Mouse (Mus musculus) adrenal gland, adult (tissue): Measurements from ENCODE around the gene Dscaml1.

Source experiments
- DNase-seq, 2 experiments: peaks; one replicate each; pipeline ENCODE4 v3.0.0; 2022 to 2023; ENCODE audit warnings: low spot score in 1 of 2; ENCODE audit not compliant: inconsistent age in 2 of 2

The Dscaml1 gene

DNA sequence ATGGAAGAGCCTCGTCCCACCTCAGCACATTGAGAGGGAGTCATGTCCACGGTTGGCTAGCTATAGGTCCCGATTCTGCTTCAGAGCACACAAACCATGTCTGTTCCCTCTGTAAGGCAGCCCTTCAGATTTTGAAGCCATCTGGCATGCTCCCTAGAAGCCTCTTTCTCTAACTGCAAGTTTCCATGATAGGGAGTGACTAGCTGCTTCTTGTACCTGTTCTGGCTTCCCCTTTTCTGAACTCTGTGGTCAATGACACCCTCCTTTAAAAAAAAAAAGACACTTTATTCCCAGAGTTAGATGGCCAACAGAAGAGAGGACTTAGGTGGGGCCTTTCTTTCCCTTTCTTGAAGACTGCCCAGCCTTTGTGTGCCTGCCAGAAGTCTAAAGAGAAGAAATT lies 130.5 kb downstream of the Dscaml1 start:
- DNase-seq: no peak

DNA sequence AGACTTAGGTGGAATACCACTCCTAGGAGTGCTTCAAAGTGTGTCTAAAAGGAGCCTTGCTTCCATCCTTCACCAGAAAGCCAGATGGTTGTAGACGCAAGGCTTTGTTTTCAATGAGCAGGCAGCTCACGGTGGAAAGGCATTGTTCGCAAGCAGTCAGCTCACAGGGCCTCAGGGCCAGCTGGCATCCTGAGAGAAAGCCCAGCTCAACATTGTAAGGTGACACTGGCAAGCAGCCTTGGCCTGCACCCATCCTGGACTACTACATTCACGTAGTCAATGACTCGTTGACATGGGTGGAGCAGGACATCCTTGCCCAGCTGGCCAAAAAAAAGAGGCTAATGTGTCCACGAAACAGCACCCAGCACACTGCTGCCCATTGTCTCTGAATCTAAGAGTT lies 134.6 kb downstream of the Dscaml1 start:
- no peak for DNase-seq

GRCm38 (mm10) chr9:45566843-45567578 lies 140.6 kb downstream of the Dscaml1 start:
- no peak for DNase-seq

DNA sequence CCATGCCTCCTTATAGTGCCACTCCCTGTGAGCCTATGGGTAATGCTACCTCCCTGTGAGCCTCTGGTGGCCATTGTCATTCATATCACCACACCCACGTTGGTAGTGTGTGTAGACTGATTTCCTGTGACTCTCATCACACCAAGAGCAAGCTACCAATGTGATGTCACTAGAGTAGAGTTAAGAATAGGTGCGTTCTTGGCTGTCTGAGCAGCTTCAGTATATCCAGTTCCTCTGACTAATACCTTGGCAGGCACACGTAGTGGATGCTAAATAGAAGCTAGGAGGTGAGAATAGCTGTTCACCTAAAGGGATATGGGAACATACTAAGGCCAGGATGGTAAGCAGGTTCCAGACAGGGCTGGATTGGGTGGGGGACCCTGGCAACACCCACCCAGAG lies 143.3 kb downstream of the Dscaml1 start:
- no peak for DNase-seq

DNA sequence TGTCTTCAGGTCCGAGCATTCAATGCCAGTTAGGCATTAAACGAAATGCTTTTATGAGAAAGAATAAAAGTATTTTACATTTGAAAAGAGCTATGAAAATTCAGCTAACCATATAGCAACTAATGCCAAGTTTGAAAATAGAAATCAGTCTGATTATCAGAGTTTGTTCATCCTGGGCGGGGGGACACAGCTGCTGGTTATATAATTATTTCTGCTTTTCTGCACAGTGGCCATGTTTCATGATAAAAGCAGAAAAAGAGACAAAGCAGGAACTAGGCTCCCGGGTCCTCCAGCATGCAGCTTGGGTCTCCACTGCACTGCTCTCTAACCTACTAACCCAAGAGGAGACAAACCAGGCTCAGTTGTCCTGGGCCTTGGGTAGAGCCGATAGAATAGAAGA lies 143.9 kb downstream of the Dscaml1 start:
- DNase-seq: no peak

DNA sequence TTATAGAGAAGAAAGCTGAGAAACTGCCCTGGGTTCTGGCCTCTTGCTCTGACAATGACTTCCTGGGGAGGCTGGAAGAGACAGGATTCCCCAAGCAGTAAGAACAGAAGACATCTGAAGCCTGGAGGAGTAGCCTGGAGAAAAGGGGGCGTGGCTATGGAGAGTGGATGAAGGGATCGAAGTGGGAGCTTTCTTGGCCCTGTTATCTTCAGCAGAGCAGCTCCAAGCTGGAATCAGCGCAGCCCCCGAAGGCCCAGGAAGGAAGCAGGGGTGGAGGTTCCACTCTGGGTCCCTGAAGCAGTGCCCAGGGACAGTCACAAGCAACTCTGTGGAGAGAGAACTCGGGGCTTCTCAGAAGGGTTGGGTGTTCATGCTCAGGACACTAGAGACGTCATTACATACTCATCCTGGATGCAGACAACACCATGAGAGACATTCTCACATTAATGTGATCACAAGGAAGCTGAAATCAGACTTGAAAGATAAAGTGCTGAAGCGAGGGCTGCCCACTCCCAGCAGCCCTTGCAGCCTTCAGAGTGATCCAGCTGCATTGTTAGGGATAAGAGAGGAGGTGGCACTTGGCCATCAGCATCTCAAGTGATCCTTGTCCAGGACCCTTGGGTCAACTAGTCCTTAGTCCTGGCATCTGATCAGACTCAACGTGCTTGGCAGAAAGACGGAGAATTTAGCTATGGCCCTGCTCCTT lies 146.5 kb downstream of the Dscaml1 start:
- no peak for DNase-seq

DNA sequence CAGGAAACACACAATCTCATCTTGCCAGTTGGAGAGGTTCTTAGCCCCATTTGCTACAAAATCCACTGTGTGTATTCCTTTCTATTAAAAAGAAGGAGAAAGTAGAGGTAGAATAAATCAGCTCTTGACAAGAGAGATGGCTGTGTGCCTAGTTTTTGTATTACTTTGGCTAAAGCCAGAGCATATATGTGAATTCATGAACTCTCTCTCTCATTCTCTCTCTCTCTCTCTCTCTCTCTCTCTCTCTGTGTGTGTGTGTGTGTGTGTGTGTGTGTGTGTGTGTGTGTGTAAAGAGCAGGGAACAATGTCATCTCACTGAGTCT lies 147.0 kb downstream of the Dscaml1 start:
- no peak for DNase-seq

- DNase-seq: no peak
Observed at GRCm38 (mm10) chr9:45574021-45574420, 147.6 kb downstream of the Dscaml1 start.

DNA sequence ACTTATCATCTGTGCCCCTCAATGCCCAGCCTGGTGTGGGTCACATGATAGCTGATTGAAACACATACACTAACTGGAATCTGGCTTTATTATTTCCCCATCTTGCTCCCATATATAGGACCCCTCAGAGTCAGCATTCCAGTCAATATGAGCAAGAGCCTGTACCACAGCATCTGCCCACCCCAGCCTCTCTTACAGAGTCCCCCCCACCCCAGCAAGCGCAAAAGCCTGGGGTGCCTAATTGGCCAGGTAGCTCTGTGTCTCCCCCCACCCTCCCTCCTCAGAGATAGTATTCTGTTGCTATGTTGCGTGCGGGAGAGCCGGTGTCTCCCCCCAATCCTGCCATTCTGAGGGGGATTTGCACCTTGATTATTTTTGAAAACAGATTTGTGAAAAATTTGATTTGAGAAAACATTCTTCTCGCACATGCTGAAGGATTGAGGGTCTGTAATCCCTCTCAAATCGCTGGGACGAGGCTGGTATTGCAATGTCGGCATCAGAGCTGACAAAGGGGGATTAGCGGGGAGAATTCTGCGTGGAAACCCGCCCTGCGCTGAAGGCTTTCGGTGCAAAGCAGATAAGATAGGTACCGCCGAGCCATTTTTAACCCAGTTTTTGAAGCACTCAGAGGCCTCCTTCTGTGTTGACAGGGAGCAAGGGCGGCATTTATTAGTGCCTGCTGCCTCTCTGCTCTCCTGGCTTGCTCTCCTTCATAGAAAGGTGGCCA lies 153.8 kb downstream of the Dscaml1 start:
- no peak for DNase-seq

GRCm38 (mm10) chr9:45586475-45586874 lies 160.0 kb downstream of the Dscaml1 start:
- no peak for DNase-seq

GRCm38 (mm10) chr9:45587704-45588103 lies 161.3 kb downstream of the Dscaml1 start:
- no peak for DNase-seq

GRCm38 (mm10) chr9:45589867-45590266 lies 163.4 kb downstream of the Dscaml1 start:
- peak; percentile 33 to 81 for DNase-seq

GRCm38 (mm10) chr9:45591061-45591460 lies 164.6 kb downstream of the Dscaml1 start:
- no peak for DNase-seq

DNA sequence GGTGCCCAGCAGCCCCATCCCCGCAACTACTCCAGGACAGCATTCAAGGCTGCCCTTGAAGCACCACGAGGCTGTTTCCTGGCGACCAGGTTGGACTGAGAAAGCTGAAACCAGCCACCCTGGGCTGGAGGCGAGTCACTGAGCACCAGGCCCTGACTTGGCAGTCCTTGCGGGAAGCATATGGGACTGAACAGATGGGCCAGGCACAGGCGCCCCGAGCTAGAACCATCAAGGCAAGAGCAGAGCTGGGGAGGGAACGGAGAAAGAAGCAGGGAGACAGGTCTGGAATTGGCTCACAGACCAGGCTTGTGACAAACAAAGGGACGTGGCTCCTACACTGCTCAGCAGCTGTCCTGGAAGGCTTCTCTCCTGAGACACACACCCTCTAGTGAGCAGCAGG lies 165.9 kb downstream of the Dscaml1 start:
- peak; percentile 9 to 45 for DNase-seq

- DNase-seq: no peak
Observed at GRCm38 (mm10) chr9:45598117-45598516, 171.7 kb downstream of the Dscaml1 start.

GRCm38 (mm10) chr9:45599377-45599776 lies 172.9 kb downstream of the Dscaml1 start:
- DNase-seq: no peak

DNA sequence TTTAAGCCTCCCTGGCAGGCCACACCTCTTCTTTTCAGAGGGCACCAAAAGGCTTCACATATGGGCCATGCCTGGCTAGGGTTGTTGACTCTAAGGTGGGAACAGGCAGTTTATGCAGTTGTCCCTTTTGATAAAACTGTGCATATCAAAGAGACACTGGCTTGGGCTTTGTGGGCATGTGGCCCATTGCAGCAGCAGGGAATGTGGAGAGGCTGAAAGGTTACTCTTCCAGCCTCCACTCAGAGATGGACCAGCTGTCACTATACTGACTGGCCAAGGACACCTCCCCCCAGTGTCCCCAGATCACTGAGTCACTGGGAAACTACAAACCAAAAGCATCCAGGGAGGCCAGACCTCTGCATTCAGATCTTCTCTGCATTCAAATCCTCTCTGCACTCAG lies 180.9 kb downstream of the Dscaml1 start:
- DNase-seq: no peak

- DNase-seq: no peak
Observed at GRCm38 (mm10) chr9:45608097-45609031, 181.9 kb downstream of the Dscaml1 start.

- DNase-seq: no peak
Observed at GRCm38 (mm10) chr9:45610336-45611060, 184.1 kb downstream of the Dscaml1 start.

DNA sequence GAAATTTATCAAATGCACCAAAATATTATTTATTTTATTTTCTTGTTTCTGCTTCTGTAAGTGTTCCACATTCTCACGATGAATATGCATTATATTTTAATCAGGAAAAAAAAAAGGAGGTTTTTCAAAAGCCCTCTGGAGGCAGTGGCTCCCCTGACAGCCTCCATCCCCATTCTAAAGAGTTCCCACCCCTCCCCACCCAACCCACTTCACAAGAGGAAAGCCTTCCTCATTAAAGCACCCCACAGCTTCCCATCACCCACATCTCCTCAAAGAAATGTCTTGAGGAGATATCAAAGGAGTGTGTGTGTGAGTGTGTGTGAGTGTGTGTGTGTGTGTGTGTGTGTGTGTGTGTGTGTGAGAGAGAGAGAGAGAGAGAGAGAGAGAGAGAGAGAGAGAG lies 188.2 kb downstream of the Dscaml1 start:
- no peak for DNase-seq
